Mouse (Mus musculus) testis, postnatal 14 days (tissue): ENCODE data around the gene Msmb.
"Not testable (repeated sequence)": the region's sequence is repeated elsewhere in the genome, so short reads cannot be mapped to it uniquely, and the experiment has no call there.

Source experiments
- DNase-seq: peaks from one replicate; pipeline ENCODE4 v3.0.0; 2021; ENCODE audit warnings: low spot score

Msmb gene

GRCm38 (mm10) chr14:32175310-32175709 is 33.5 kb downstream of the Msmb start:
- DNase-seq: no peak

DNA sequence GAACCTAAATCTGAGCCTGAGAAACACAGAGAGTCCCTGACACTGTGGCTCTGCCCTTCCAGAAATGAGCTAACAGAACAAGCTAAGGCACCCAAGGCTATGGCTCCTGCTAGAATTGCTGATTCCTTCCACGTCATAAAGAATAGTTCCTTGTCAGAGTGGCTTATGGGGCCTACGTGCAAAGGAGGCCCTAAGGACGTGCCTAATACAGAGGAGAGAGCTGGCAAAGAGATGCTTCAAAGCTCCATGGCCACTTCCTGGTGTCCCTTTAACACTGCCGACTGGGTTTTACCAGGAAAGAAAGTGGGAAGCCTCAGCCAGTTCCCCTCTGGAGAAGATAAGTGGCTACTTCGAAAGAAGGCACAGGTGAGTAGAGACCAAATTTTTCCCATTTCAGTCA is 34.8 kb downstream of the Msmb start:
- not testable (repeated sequence) for DNase-seq

GRCm38 (mm10) chr14:32179393-32180195 is 37.8 kb downstream of the Msmb start:
- no peak for DNase-seq

DNA sequence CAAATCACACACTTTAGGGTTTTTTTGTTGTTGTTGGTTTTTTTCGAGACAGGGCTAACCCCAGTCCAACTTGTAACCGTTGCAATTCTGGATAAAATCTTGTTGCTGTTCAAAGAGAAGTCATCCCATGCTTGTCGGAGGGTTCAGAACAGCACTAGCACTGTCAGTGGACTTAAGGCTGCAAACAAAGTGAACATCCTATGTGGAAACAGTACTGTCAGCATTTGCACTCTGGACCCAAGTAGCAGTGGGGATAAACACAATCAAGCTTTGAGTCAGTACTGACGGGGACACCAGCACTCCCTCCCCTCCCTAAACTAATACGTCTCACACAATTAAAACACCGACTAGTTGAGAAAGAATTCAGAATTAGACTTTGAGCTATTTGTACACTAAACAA is 39.0 kb downstream of the Msmb start:
- no peak for DNase-seq

- no peak for DNase-seq
Measured at GRCm38 (mm10) chr14:32183846-32184245, 42.0 kb downstream of the Msmb start.

GRCm38 (mm10) chr14:32190627-32191391 is 49.0 kb downstream of the Msmb start:
- no peak for DNase-seq

DNA sequence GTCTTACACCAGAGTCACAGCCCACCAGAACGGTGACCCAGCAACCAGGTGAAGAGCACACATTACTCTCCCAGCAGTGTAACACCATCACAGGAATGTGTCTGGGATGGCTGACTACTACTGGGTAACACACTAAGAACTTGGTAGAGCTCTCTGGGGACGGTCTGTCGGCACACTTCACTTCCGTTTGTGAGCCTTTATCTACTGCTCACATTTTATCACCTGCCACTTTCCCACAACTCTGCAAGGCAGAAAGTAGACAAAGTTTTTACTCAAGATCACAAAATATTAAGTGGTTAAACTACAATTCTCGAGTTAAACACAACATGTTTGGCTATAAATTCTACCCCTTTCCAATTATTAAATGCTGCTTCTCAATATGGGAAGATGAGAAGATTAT is 50.1 kb downstream of the Msmb start:
- DNase-seq: no peak

DNA sequence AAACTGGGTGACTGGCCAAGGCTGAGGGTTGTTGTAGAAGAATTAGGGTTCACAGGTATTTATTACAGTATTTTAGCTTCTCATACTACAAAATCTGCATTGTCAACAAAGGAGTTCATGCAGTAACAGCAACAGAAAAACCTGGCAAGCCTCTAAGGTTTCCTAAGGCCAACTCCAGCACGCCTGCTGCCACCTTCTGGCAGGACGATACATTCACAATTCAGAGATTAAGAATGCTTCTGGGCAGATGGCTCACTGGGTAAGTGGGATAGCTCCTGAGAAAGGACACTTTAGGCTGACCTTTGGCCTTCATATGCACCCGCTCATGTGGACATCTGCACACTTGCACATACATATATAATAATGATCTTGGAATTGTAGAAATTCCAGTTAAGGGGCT is 50.6 kb downstream of the Msmb start:
- peak; percentile 26 for DNase-seq

- not testable (repeated sequence) for DNase-seq
Measured at GRCm38 (mm10) chr14:32193557-32193956, 51.7 kb downstream of the Msmb start.

DNA sequence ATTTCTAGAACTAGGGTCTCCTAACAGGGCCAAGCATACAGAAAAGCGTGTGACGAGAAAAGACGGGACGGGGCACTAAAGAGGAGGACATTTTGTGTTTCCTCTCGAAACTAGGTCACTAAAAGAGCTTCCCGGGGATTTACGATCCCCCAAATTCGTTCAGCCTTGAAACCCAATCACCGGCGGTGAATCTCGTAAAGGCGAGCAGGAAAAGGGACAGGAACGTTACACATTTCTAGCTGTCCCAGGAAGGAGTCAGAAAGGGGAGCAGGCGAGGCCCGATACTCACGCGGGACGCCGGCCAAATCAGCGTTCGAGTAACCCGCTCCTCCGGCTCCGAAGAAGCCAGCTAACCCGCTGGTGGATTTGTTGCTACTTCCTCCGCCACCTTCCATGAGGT is 59.5 kb downstream of the Msmb start:
- no peak for DNase-seq

- DNase-seq: peak; percentile 92
Measured at GRCm38 (mm10) chr14:32201791-32202451, 60.1 kb downstream of the Msmb start, which contains the start of the genes Timm23 and Parg. Timm23 (minus strand) TSS chr14:32201898. Parg (plus strand) TSS chr14:32201949.
